Mouse (Mus musculus) spleen, postnatal 36 days (tissue): ENCODE measurements around the gene Tfap2e.

Experiments used
- DNase-seq, 2 experiments: peaks; one replicate each; pipeline ENCODE4 v3.0.0; 2022; ENCODE audit warnings: low spot score in 2 of 2, mixed read lengths in 1 of 2

Tfap2e gene

GRCm38 (mm10) chr4:126736001-126736414 lies at the start of gene Tfap2e:
Gene Tfap2e, minus strand, starts transcription at chr4:126736240.
- DNase-seq = no peak

- DNase-seq = no peak
Observed at GRCm38 (mm10) chr4:126782996-126783395, 47.0 kb upstream of the Tfap2e start.

GRCm38 (mm10) chr4:126782512-126782911 lies 46.5 kb upstream of the Tfap2e start:
- no peak for DNase-seq

DNA sequence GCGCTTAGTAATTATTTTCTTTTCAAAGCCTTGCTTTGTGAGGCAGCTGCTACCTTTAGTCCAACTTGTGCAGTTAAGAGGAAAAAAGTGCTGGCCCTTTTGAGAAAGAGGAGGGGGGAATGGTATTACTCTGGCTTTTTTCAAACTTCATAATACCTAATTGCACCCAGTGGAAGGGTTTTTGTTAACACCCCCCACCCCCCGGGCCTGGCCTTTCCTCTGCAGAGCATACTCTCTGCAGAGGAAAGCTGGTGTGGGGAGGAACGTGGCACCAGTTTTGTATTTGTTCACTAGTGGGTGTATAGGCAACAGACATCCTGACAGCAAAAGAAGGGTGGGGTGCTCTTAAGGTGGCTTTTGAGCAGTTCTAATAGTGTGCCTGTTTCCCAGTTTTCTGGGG lies 45.8 kb upstream of the Tfap2e start:
- DNase-seq = no peak

GRCm38 (mm10) chr4:126779826-126780775 lies 44.1 kb upstream of the Tfap2e start:
- no peak for DNase-seq

GRCm38 (mm10) chr4:126779148-126779581 lies 43.1 kb upstream of the Tfap2e start:
- DNase-seq = no peak

DNA sequence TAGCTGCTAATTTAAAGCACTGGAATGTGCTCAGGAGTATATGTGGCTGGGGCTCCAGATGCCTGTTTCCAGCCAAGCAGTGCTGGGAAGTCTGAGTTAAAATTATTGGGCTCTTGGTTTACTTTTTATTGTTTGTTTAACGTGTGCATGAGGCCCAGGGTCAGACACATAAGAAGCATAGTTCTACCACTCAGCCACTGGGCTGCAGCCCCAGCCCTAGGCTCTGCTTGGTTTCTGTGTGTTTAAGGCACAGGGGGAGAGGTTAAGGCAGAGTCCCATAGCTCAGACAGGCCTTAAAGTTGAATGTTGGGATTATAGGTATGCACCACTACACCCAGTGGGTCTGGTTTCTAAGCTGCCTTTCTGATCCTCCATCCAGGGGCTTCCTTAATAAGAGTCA lies 39.1 kb upstream of the Tfap2e start:
- no peak for DNase-seq

GRCm38 (mm10) chr4:126773871-126774270 lies 37.8 kb upstream of the Tfap2e start:
- no peak for DNase-seq

GRCm38 (mm10) chr4:126770831-126771230 lies 34.8 kb upstream of the Tfap2e start:
- DNase-seq = no peak

DNA sequence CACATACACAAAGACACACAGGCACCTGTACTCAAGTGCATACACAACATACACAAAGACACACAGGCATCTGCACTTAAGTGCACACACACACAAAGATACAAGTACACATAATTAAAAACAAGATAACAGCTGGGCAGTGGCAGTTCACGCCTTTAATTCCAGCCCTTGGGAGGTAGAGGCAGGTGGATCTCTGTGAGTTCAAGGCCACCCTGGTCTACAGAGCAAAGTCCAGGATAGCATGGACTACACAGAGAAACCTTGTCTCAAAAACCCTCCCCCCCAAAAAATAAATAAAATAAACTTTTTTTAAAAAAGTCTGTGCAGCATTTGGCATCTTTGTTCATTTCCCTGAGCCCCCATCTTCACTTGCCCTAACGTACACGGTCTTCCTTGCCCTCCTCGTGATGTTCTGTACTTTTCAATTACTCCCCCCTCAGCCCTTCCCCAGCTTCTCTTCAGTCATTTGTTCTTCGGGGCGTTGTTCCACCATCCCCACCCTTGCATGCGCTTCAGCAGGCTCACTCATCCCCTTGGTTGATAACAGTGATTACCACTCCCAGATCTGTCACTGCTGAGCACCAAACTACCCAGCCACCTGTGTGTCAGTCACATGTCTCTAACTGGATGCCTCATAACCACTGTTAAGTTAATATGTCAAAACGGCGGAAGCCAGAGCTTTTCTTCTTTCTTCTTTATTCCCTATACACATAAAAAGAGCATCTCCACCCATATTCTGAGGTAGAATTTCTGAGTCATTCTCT lies 33.9 kb upstream of the Tfap2e start:
- no peak for DNase-seq

DNA sequence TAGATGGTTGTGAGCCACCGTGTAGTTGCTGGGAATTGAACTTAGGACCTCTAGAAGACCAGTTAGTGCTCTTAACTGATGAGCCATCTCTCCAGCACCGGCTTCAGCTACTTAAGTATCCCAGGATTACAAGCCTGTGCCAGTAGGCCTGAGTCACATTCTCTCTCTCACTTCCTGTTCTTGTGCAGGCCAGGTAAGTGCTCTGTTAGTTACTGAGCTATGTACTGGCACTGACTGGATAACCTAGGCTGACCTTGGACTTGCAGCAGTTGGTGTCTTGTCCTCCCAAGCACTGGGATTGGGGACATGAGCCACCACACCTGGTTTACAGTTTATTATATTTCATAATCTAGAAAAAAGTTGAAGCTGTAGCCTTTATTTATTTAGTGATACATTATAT lies 27.4 kb upstream of the Tfap2e start:
- DNase-seq = no peak

GRCm38 (mm10) chr4:126762586-126763359 lies 26.7 kb upstream of the Tfap2e start:
- no peak for DNase-seq

- DNase-seq = no peak
Observed at GRCm38 (mm10) chr4:126759435-126759834, 23.4 kb upstream of the Tfap2e start.

- DNase-seq = no peak
Observed at GRCm38 (mm10) chr4:126758299-126758698, 22.3 kb upstream of the Tfap2e start.

GRCm38 (mm10) chr4:126756766-126757165 lies 20.7 kb upstream of the Tfap2e start:
- DNase-seq = no peak

DNA sequence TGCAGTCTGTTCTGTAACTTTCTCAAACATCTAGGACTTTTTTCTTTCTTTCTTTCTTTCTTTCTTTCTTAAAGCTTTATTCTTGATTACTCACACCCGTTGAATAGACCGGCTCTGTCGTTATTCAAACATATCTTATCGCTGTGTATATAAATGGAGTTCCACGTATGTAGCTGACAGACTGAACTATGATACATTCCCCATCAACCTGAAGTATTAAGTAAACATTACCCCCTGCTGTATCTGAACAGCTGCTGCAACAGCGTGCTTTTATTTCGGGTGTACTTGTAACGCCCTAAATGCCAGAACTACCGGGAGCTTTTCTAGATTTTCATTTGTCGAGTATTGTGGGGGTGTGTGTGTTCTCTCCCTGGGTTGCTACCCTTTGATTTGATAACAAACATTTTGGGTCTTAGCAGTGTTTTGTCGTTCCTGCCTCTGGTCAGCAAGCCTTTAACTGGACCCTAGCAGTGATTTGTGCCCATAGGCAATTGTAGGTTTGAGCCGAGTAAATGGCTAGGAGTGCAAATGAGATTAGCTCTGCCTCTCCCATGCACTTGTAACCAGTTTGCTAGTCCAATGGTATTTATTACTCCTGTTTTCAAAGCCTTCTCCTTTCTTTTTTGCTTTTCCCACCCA lies 18.8 kb upstream of the Tfap2e start:
- no peak for DNase-seq

DNA sequence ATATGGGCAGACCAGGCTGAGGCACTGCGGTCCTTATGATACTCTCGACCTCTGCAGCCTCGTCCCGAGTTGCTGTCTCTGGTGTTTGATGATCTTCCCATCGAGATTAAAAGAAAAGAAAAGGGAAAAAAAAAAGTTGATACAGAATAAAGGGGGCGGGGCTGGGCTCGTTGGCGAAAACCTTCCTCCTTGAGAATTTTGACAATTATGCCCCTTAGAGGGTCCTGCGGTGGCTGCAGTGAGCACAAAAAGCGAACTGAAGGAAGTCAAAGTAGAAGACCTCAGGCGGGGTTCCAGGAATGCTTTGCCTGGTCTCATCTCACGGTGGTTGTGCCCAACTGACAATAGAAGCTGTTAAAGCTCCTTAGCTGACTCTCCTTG lies 18.2 kb upstream of the Tfap2e start:
- DNase-seq = no peak

DNA sequence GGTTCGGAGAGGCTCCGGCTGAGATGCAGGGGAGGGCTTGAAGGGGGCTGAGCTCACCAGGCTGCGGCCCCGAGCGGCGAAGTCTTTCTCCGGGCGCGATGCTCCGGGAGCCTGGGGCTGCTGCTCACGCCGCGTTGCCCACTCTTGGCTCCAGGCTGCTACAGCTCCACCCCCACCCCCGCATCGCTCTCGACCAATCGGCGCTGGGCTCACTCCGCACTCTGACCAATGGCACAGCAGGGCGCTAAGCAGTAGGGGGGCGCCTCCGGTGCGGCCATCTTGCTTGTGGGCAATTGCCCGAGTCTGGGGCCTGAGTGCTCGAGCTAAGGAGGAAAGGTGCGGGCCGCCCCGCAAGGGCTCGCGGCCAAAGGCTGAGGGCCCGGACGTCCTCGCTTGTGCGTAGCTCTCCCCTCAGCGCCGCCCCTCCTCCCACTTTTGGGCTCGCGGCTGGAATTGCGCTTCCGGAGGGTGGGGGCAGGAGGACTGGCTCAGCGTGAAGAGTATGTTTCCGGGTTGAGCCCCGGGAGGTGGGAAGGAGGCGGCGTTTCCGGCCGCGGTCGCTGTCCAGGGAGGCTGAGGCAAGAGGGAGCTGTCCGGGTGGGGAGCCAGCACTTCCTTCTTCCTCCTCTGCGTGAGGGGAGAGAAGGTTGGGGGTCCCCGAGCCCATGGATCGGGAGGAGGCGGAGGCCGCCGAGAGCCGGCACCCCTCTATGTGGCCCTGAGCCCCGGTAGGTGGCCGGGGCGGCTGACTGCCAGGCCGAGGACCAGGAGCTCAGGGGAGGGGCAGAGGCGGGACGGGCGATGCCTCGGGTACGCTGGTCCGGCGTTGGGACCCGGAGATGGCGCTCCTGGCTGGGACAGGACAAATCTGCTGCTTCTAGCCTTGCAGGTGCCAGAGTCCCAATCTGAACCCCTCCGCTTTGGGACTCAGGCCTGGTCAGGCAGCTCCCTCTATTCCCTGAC lies 17.5 kb upstream of the Tfap2e start, which contains the start of the genes Ncdn and AU040320:
Gene Ncdn (minus strand): TSS at position 171 of the 963 bp plus-strand sequence.
Gene AU040320 (plus strand): TSS at position 277 of the 963 bp plus-strand sequence.
- DNase-seq = peak; percentile 95

DNA sequence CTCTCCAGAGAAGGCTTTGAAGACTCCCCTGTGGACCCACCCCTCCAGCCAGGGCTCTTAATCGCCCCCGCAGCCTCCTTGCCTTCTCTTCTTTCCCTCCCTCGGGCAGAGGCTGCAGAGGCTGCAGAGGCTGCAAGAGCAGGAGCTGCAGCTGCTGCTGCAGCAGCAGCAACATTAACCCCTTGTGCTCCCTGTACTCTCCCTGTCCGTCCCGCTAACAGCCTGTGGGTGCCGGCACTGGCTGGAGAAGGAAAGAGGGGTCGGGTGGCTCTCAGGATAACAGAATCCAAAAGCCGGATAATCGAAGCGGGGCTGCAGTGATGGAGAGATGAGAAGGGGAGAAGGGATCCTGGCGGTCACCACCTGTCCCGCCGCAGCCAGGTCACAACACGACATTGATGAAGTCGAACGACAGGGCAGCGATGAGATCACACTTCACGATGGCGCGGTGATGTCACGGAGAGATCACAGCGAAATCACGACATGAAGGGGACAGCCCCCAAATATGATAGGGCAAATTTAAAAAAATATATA lies 16.6 kb upstream of the Tfap2e start:
- DNase-seq = peak in 1 of 2 experiments; percentile 18
